Mouse (Mus musculus) cerebellum, adult 2 months (tissue): ENCODE data around the gene Zfand2a. TPM values are rescaled to one million over a fixed set of nuclear protein-coding genes. Genes with fewer than 3 reads are reported as not detected.

Experiments
- DNase-seq, 2 experiments: peaks; one replicate each; pipeline ENCODE4 v3.0.0; 2021
- H3K27ac ChIP-seq: fragments of 200-500 bp; 2 replicates; pipeline ENCODE4 v1.5.1; 2012; ENCODE audit warnings: low read length, control low read depth, inconsistent platforms; ENCODE audit not compliant: insufficient read depth
- H3K27me3 ChIP-seq: fragments of 200-500 bp; 2 replicates; pipeline ENCODE4 v1.6.1; 2012; ENCODE audit warnings: inconsistent platforms, mild to moderate bottlenecking, low read length, moderate library complexity; ENCODE audit not compliant: control insufficient read depth, insufficient read depth
- H3K4me1 ChIP-seq: fragments of 200-500 bp; 2 replicates; pipeline ENCODE4 v1.6.1; 2011; ENCODE audit warnings: low read length; ENCODE audit not compliant: control insufficient read depth, insufficient read depth
- H3K4me3 ChIP-seq: fragments of 200-500 bp; replicated peaks from 2 replicates; pipeline ENCODE3; 2011; ENCODE audit warnings: mild to moderate bottlenecking, low read depth, low read length, control low read depth; ENCODE audit not compliant: insufficient read depth
- CTCF ChIP-seq: fragments of 200-500 bp; IDR thresholded peaks from 2 replicates; pipeline ENCODE4 v1.5.1; 2011; ENCODE audit warnings: low read depth, mild to moderate bottlenecking, control low read depth, low read length, moderate library complexity, borderline replicate concordance; ENCODE audit not compliant: insufficient read depth
- POLR2A ChIP-seq: fragments of 200-500 bp; IDR thresholded peaks from 2 replicates; pipeline ENCODE4 v1.6.1; 2011; ENCODE audit warnings: low read length, control low read depth, borderline replicate concordance; ENCODE audit not compliant: insufficient read depth
- WGBS: fragments of 180-500 bp; shearing (Covaris S2); methylation state at CpG from one replicate; pipeline ENCODE4 v1.1.7; 2018; 5-methylcytosine and 5-hydroxymethylcytosine counted together
- polyA plus RNA-seq: library from polyadenylated mRNA; depleted of rRNA; stranded (reverse); fragments of >200 nt; gene quantifications from 2 replicates; pipeline ENCODE4 v1.2.3, GENCODE M21; 2012

Zfand2a gene
- polyA plus RNA-seq, 1 experiment, result 42.8 TPM

- no peak within 1 kb of the TSS for H3K27ac ChIP-seq
- peak within 1 kb of the TSS; percentile 62 for H3K4me3 ChIP-seq
- WGBS, result 4% methylated on average over 42 of the region's 42 CpGs
- DNase-seq, result peak; percentile 98 to 99
- TF ChIP-seq CTCF (no peak), POLR2A (peak; percentile 69)
- H3K4me1 ChIP-seq, result no peaks in the 10 kb centered on the region
- H3K27me3 ChIP-seq, result no peaks in the 10 kb centered on the region
Observed at GRCm38 (mm10) chr5:139460384-139461067, 23.8 kb downstream of the Zfand2a start, which contains the start of gene 3110082I17Rik. Gene 3110082I17Rik (minus strand): TSS chr5:139460527.

- H3K4me3 ChIP-seq, result peak overlapping the region; percentile 56
- no peaks in the 10 kb centered on the region for H3K27me3 ChIP-seq
- H3K4me1 ChIP-seq, result no peaks in the 10 kb centered on the region
- H3K27ac ChIP-seq, result no peak overlapping the region
- WGBS, result 6% methylated on average over 10 of the region's 10 CpGs
- TF ChIP-seq CTCF (no peak), POLR2A (no peak)
- no peak for DNase-seq
Observed at GRCm38 (mm10) chr5:139459938-139460337, 24.4 kb downstream of the Zfand2a start.

GRCm38 (mm10) chr5:139457241-139457640 is 27.1 kb downstream of the Zfand2a start:
- no peaks in the 10 kb centered on the region for H3K27me3 ChIP-seq
- no peak overlapping the region for H3K4me3 ChIP-seq
- WGBS, result 90% methylated on average over 8 of the region's 8 CpGs
- no peak overlapping the region for H3K27ac ChIP-seq
- TF ChIP-seq POLR2A (no peak), CTCF (no peak)
- DNase-seq, result no peak
- H3K4me1 ChIP-seq, result no peaks in the 10 kb centered on the region

GRCm38 (mm10) chr5:139455166-139455565 is 29.2 kb downstream of the Zfand2a start:
- H3K27me3 ChIP-seq, result no peaks in the 10 kb centered on the region
- 92% methylated on average over 12 of the region's 12 CpGs for WGBS
- TF ChIP-seq POLR2A, result no peak
- no peak for TF ChIP-seq CTCF
- no peak overlapping the region for H3K4me3 ChIP-seq
- no peak for DNase-seq
- no peaks in the 10 kb centered on the region for H3K4me1 ChIP-seq
- H3K27ac ChIP-seq, result no peak overlapping the region

- DNase-seq, result no peak
- peaks cover 13% of the 10 kb centered on the region for H3K4me1 ChIP-seq
- no peak overlapping the region for H3K27ac ChIP-seq
- H3K4me3 ChIP-seq, result no peak overlapping the region
- no peaks in the 10 kb centered on the region for H3K27me3 ChIP-seq
- 65% methylated on average over 10 of the region's 10 CpGs for WGBS
- TF ChIP-seq POLR2A, result no peak
- no peak for TF ChIP-seq CTCF
Observed at GRCm38 (mm10) chr5:139453031-139453430, 31.3 kb downstream of the Zfand2a start.

- TF ChIP-seq CTCF, result no peak
- TF ChIP-seq POLR2A, result no peak
- no peak overlapping the region for H3K4me3 ChIP-seq
- no peaks in the 10 kb centered on the region for H3K27me3 ChIP-seq
- peaks cover 13% of the 10 kb centered on the region for H3K4me1 ChIP-seq
- no peak for DNase-seq
- no peak overlapping the region for H3K27ac ChIP-seq
- 45% methylated on average over 4 of the region's 4 CpGs for WGBS
Observed at GRCm38 (mm10) chr5:139449926-139450325, 34.4 kb downstream of the Zfand2a start.

GRCm38 (mm10) chr5:139449161-139449791 is 35.1 kb downstream of the Zfand2a start:
- H3K27ac ChIP-seq, result no peak overlapping the region
- DNase-seq, result peak; percentile 52 to 57
- TF ChIP-seq POLR2A (no peak), CTCF (no peak)
- no peaks in the 10 kb centered on the region for H3K27me3 ChIP-seq
- peaks cover 13% of the 10 kb centered on the region for H3K4me1 ChIP-seq
- H3K4me3 ChIP-seq, result no peak overlapping the region
- 13% methylated on average over 5 of the region's 5 CpGs for WGBS

GRCm38 (mm10) chr5:139448025-139448424 is 36.3 kb downstream of the Zfand2a start:
- no peak overlapping the region for H3K4me3 ChIP-seq
- no peak overlapping the region for H3K27ac ChIP-seq
- peak in 1 of 2 experiments; percentile 29 for DNase-seq
- WGBS, result 45% methylated on average over 6 of the region's 6 CpGs
- H3K27me3 ChIP-seq, result no peaks in the 10 kb centered on the region
- TF ChIP-seq POLR2A, result no peak
- TF ChIP-seq CTCF, result no peak
- peaks cover 13% of the 10 kb centered on the region for H3K4me1 ChIP-seq
